Mouse (Mus musculus): ENCODE results near the gene Slc25a31.

Slc25a31 gene

GRCm38 (mm10) chr3:40738381-40738912 is 29.8 kb downstream of the Slc25a31 start:
- no peak for DNase-seq (ENCODE audit: low read depth, low spot score)

- DNase-seq (ENCODE audit: low read depth, low spot score), result peak; percentile 37
Observed at GRCm38 (mm10) chr3:40744024-40744835, 35.6 kb downstream of the Slc25a31 start, which contains the start of gene Hspa4l. Hspa4l (plus strand) TSS chr3:40744495.

- DNase-seq (ENCODE audit: low read depth, low spot score), result peak; percentile 73
Observed at GRCm38 (mm10) chr3:40744836-40745660, 36.4 kb downstream of the Slc25a31 start.

GRCm38 (mm10) chr3:40745661-40746547 is 37.2 kb downstream of the Slc25a31 start:
- DNase-seq (ENCODE audit: low read depth, low spot score), result no peak

- no peak for DNase-seq (ENCODE audit: low read depth, low spot score)
Observed at GRCm38 (mm10) chr3:40760746-40761145, 52.1 kb downstream of the Slc25a31 start.

- no peak for DNase-seq (ENCODE audit: low read depth, low spot score)
Observed at GRCm38 (mm10) chr3:40761312-40761711, 52.7 kb downstream of the Slc25a31 start.
